Comparison of ENCODE assay signal across 22 mouse cellular contexts in genomic region chr4:41633001-41633400, GRCm38 (mm10).
"Had no signal": no experiment of that assay in that cellular context is flagged by ENCODE, and none has a peak within 500 bp of the region (broad histone marks: within the 10 kb centered on the region; RNA-seq: fewer than 3 reads in every experiment).

No protein-coding gene starts in this region.

- H3K4me3 ChIP-seq: heart, adult 2 months; heart, embryonic 13.5 days; heart, embryonic 15.5 days; hindbrain, embryonic 13.5 days; hindbrain, embryonic 15.5 days; layer of hippocampus, adult 2 months; left cerebral cortex, adult 2 months; limb, embryonic 10.5 days; limb, embryonic 12.5 days had no signal

- ATAC-seq: hindbrain, postnatal 0 days; intestine, embryonic 16.5 days had no signal

- H3K27me3 ChIP-seq: hindbrain, embryonic 13.5 days; hindbrain, embryonic 15.5 days had no signal

- H3K9ac ChIP-seq: heart, embryonic 13.5 days; heart, embryonic 15.5 days; hindbrain, embryonic 13.5 days; hindbrain, embryonic 15.5 days; limb, embryonic 12.5 days had no signal

- H3K9me3 ChIP-seq: heart, embryonic 13.5 days; heart, embryonic 15.5 days; hindbrain, embryonic 13.5 days; hindbrain, embryonic 15.5 days; limb, embryonic 10.5 days; limb, embryonic 12.5 days had no signal

- H3K36me3 ChIP-seq: heart, embryonic 13.5 days; heart, embryonic 15.5 days; hindbrain, embryonic 15.5 days; limb, embryonic 12.5 days had no signal

- H3K27ac ChIP-seq: heart, adult 2 months; heart, embryonic 13.5 days; heart, embryonic 15.5 days; hindbrain, embryonic 15.5 days; left cerebral cortex, adult 2 months; limb, embryonic 12.5 days had no signal

- H3K4me2 ChIP-seq: heart, embryonic 11.5 days; heart, embryonic 13.5 days; heart, embryonic 15.5 days; hindbrain, embryonic 13.5 days; hindbrain, embryonic 15.5 days; limb, embryonic 12.5 days had no signal

- DNase-seq: gastrocnemius, postnatal 14 days; gastrocnemius, postnatal 36 days; heart, adult 2 months; heart, postnatal 14 days; heart, postnatal 36 days; kidney, adult 18-20 months; kidney, adult 8-10 months; kidney, postnatal 10 days; kidney, postnatal 25 days; kidney, postnatal 4 days; liver had no signal
